Comparison of ENCODE assay signal across 16 mouse cellular contexts in the genomic region with DNA sequence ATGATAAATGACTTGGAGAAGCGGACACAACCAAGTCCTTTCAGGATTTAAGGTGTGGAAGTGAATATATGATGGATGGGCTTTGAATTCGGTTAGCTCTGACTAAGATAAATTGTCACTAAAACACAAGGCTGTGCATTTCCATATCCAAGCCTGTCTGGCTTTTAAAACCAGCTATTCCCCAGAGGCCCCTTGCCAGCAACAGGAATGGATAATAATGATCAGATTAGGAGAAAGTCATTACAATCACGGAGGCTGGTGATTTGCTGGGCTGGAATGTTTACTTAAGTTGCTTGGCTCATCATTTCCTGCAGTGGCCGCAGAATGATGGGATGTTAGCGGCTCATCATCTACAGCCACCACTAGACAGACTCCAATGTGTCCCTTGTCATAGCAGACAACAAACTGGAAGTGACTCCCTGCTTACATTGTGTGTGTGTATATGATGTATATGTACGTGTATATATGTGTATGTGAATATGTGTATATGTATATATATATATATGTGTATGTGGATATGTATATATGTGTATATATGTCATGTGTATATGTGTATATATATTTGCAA. TPM values are rescaled to one million over a fixed set of nuclear protein-coding genes. Genes with fewer than 3 reads are reported as not detected.
DNase-seq lines count a peak whose midpoint lies in the region; ATAC-seq and TF ChIP-seq lines count a peak whose summit lies in the region.
"Had no signal": no experiment of that assay in that cellular context is flagged by ENCODE, and none has a peak within 500 bp of the region (broad histone marks: within the 10 kb centered on the region; RNA-seq: fewer than 3 reads in every experiment).

No protein-coding gene starts in this region.

- H3K9me3 ChIP-seq in lung, embryonic 14.5 days (ENCODE audit: low read depth, low read length), result no peaks in the 10 kb centered on the region
- no peaks in the 10 kb centered on the region for H3K9me3 ChIP-seq in hindbrain, embryonic 12.5 days (replicated peaks)
- no peaks in the 10 kb centered on the region for H3K9me3 ChIP-seq in midbrain, embryonic 14.5 days (ENCODE audit: control insufficient read depth, low read length)
- H3K9me3 ChIP-seq: embryonic facial prominence, embryonic 12.5 days; kidney, embryonic 15.5 days; limb, embryonic 15.5 days had no signal

- no peak overlapping the region for H3K9ac ChIP-seq in lung, embryonic 14.5 days
- H3K9ac ChIP-seq in hindbrain, embryonic 12.5 days, result no peak overlapping the region
- no peak overlapping the region for H3K9ac ChIP-seq in midbrain, embryonic 14.5 days (replicated peaks; ENCODE audit: low read length)
- H3K9ac ChIP-seq: embryonic facial prominence, embryonic 12.5 days; kidney, embryonic 15.5 days; limb, embryonic 15.5 days had no signal

- no peaks in the 10 kb centered on the region for H3K36me3 ChIP-seq in lung, embryonic 14.5 days (ENCODE audit: insufficient read depth)
- no peaks in the 10 kb centered on the region for H3K36me3 ChIP-seq in hindbrain, embryonic 12.5 days
- H3K36me3 ChIP-seq in midbrain, embryonic 14.5 days (ENCODE audit: control insufficient read depth, insufficient read depth, low read length), result no peaks in the 10 kb centered on the region
- H3K36me3 ChIP-seq: embryonic facial prominence, embryonic 12.5 days; kidney, embryonic 15.5 days; limb, embryonic 15.5 days had no signal

- H3K4me3 ChIP-seq in lung, embryonic 14.5 days (ENCODE audit: low read depth, low read length), result no peak overlapping the region
- no peak overlapping the region for H3K4me3 ChIP-seq in hindbrain, embryonic 12.5 days
- no peak overlapping the region for H3K4me3 ChIP-seq in midbrain, embryonic 14.5 days (replicated peaks; ENCODE audit: low read depth, low read length)
- H3K4me3 ChIP-seq: embryonic facial prominence, embryonic 12.5 days; kidney, embryonic 15.5 days; limb, embryonic 15.5 days had no signal

- no peak for TF ChIP-seq POLR2A in brain, embryonic 14.5 days (IDR thresholded peaks at IDR 0.05; ENCODE audit: borderline replicate concordance, extremely low read depth, insufficient read depth, insufficient read length, poor library complexity, severe bottlenecking)

- DNase-seq in lung, embryonic 14.5 days, result peak; percentile 75
- DNase-seq in lung, postnatal 4 days, result no peak
- peak; percentile 71 for DNase-seq in brain, embryonic 14.5 days (ENCODE audit: low read depth)
- DNase-seq in midbrain, embryonic 14.5 days, result peak; percentile 77
- DNase-seq in gastrocnemius, postnatal 10 days, result no peak
- DNase-seq in cerebellum, adult 9-10 months, result no peak
- DNase-seq: adrenal gland, postnatal 36 days; cerebellum, adult 9-11 months; layer of hippocampus, postnatal 36 days; spleen, adult 18-20 months; thymus, adult 2 months had no signal

- no peak for TF ChIP-seq CTCF in lung, embryonic 14.5 days (IDR thresholded peaks at IDR 0.05; ENCODE audit: low read depth)
- TF ChIP-seq CTCF in brain, embryonic 14.5 days (IDR thresholded peaks at IDR 0.05; ENCODE audit: borderline replicate concordance, extremely low read depth, insufficient read depth, insufficient read length), result no peak

- no peak overlapping the region for H3K4me2 ChIP-seq in lung, embryonic 14.5 days
- no peak overlapping the region for H3K4me2 ChIP-seq in hindbrain, embryonic 12.5 days (replicated peaks)
- no peak overlapping the region for H3K4me2 ChIP-seq in midbrain, embryonic 14.5 days (ENCODE audit: low read length)
- H3K4me2 ChIP-seq: embryonic facial prominence, embryonic 12.5 days; kidney, embryonic 15.5 days; limb, embryonic 15.5 days had no signal

- 23% methylated on average over 6 of the region's 6 CpGs for WGBS in lung, embryonic 14.5 days
- 51% methylated on average over 6 of the region's 6 CpGs for WGBS in hindbrain, embryonic 12.5 days
- 52% methylated on average over 6 of the region's 6 CpGs for WGBS in midbrain, embryonic 14.5 days

- H3K27ac ChIP-seq in lung, embryonic 14.5 days (ENCODE audit: low read depth), result no peak overlapping the region
- H3K27ac ChIP-seq in hindbrain, embryonic 12.5 days, result no peak overlapping the region; the same call in 1 of the 2 replicates
- no peak overlapping the region for H3K27ac ChIP-seq in midbrain, embryonic 14.5 days (replicated peaks; ENCODE audit: low read depth, low read length)
- H3K27ac ChIP-seq: embryonic facial prominence, embryonic 12.5 days; kidney, embryonic 15.5 days; limb, embryonic 15.5 days had no signal

- H3K4me1 ChIP-seq in lung, embryonic 14.5 days (ENCODE audit: insufficient read depth), result peaks cover 18% of the 10 kb centered on the region
- H3K4me1 ChIP-seq in hindbrain, embryonic 12.5 days, result peaks cover 35% of the 10 kb centered on the region
- peaks cover 15% of the 10 kb centered on the region; the same call in 1 of the 2 replicates for H3K4me1 ChIP-seq in midbrain, embryonic 14.5 days (ENCODE audit: control insufficient read depth, insufficient read depth, low read length)

- H3K27me3 ChIP-seq in lung, embryonic 14.5 days (ENCODE audit: insufficient read depth, low read length), result no peaks in the 10 kb centered on the region
- H3K27me3 ChIP-seq in hindbrain, embryonic 12.5 days, result no peaks in the 10 kb centered on the region
- no peaks in the 10 kb centered on the region for H3K27me3 ChIP-seq in midbrain, embryonic 14.5 days (ENCODE audit: control insufficient read depth, insufficient read depth, low read length)
- H3K27me3 ChIP-seq: embryonic facial prominence, embryonic 12.5 days; kidney, embryonic 15.5 days had no signal

- peak; percentile 64 for ATAC-seq in lung, embryonic 14.5 days (ENCODE audit: insufficient read depth)
- ATAC-seq in hindbrain, embryonic 12.5 days (ENCODE audit: low FRiP score), result peak; percentile 70
- ATAC-seq in midbrain, embryonic 14.5 days (ENCODE audit: low FRiP score, low TSS enrichment), result no peak
- ATAC-seq: intestine, embryonic 16.5 days had no signal

RNA-seq across cellular contexts. Expression of gene Dact1, which starts 28.3 kb away (rescaled TPM):
- 9.0 and 10.4 TPM in 2 replicates for polyA plus RNA-seq in lung, embryonic 14.5 days (2014; fragmentation: Nextera tagmentation; extraction: Ambion mirVana)
- polyA plus RNA-seq in brain, embryonic 14.5 days (2012; rRNA removed), result 50.1 and 58.5 TPM in 2 replicates
- 50.6 and 53.0 TPM in 2 replicates for polyA plus RNA-seq in hindbrain, embryonic 12.5 days (2016; fragmentation: Nextera tagmentation; extraction: Ambion mirVana)
- 34.6 and 35.8 TPM in 2 replicates for polyA plus RNA-seq in midbrain, embryonic 14.5 days (2014; fragmentation: Nextera tagmentation; extraction: Ambion mirVana)
- 10 to 100 TPM; 13.1 to 20.5 TPM for total RNA-seq in gastrocnemius, postnatal 10 days (2021)

Comparison
In these comparisons a context has a peak if more than half of its experiments do, and no peak if none do; other contexts are left out.
1. DNase-seq: peak in lung, embryonic 14.5 days (single experiment), brain, embryonic 14.5 days (single experiment) and midbrain, embryonic 14.5 days (single experiment); none in lung, postnatal 4 days (0 of 2), gastrocnemius, postnatal 10 days (single experiment) and cerebellum, adult 9-10 months (single experiment).